Mouse (Mus musculus): Measurements from ENCODE around the gene Gabarap.

The Gabarap gene

GRCm38 (mm10) chr11:70023481-70024150 lies 32.7 kb downstream of the Gabarap start:
- DNase-seq, result no peak

GRCm38 (mm10) chr11:70024151-70024514 lies 33.2 kb downstream of the Gabarap start:
- DNase-seq, result no peak

- DNase-seq, result no peak
Observed at GRCm38 (mm10) chr11:70026689-70027088, 35.7 kb downstream of the Gabarap start.

- no peak for DNase-seq
Observed at GRCm38 (mm10) chr11:70027397-70027796, 36.5 kb downstream of the Gabarap start.

GRCm38 (mm10) chr11:70028401-70029129 lies 37.6 kb downstream of the Gabarap start:
- no peak for DNase-seq

- DNase-seq, result no peak
Observed at GRCm38 (mm10) chr11:70029130-70029801, 38.3 kb downstream of the Gabarap start.

- DNase-seq, result no peak
Observed at GRCm38 (mm10) chr11:70029829-70030550, 39.0 kb downstream of the Gabarap start.

GRCm38 (mm10) chr11:70030651-70031320 lies 39.8 kb downstream of the Gabarap start:
- DNase-seq, result no peak

GRCm38 (mm10) chr11:70031321-70031670 lies 40.4 kb downstream of the Gabarap start:
- DNase-seq, result no peak

GRCm38 (mm10) chr11:70038174-70038573 lies 47.2 kb downstream of the Gabarap start:
- no peak for DNase-seq

GRCm38 (mm10) chr11:70039631-70040030 lies 48.7 kb downstream of the Gabarap start:
- no peak for DNase-seq

- no peak for DNase-seq
Observed at GRCm38 (mm10) chr11:70040184-70040583, 49.2 kb downstream of the Gabarap start.

GRCm38 (mm10) chr11:70042309-70043085 lies 51.6 kb downstream of the Gabarap start:
- DNase-seq, result no peak

- no peak for DNase-seq
Observed at GRCm38 (mm10) chr11:70043665-70044064, 52.7 kb downstream of the Gabarap start.
